Mouse (Mus musculus): ENCODE results near the gene Hbp1. TPM values are rescaled to one million over a fixed set of nuclear protein-coding genes. Genes with fewer than 3 reads are reported as not detected.

The Hbp1 gene
- polyA plus RNA-seq, 1 experiment, result 43.5 TPM

- TF ChIP-seq POLR2A (IDR thresholded peaks at IDR 0.05; ENCODE audit: borderline replicate concordance, insufficient read depth, low read length), result no peak
- TF ChIP-seq CTCF (IDR thresholded peaks at IDR 0.05; ENCODE audit: borderline replicate concordance, insufficient read depth, low read depth, low read length), result no peak
- no peak for DNase-seq
- Histone ChIP-seq H3K27me3 (ENCODE audit: control insufficient read depth, insufficient read depth, low read length) (no peaks in the 10 kb centered on the region; the same call in 1 of the 2 replicates), H3K4me3 (replicated peaks; ENCODE audit: insufficient read depth, low read depth, low read length) (no peak overlapping the region), H3K27ac (ENCODE audit: insufficient read depth, low read length) (no peak overlapping the region), H3K4me1 (ENCODE audit: control insufficient read depth, insufficient read depth, low read length) (no peaks in the 10 kb centered on the region)
- WGBS, result 95% methylated on average over 8 of the region's 8 CpGs
Measured at GRCm38 (mm10) chr12:31971547-31971946, 21.2 kb upstream of the Hbp1 start.

- DNase-seq, result no peak
- 66% methylated on average over 1 of the region's 1 CpGs for WGBS
- H3K27me3 ChIP-seq (ENCODE audit: control insufficient read depth, insufficient read depth, low read length), result no peaks in the 10 kb centered on the region; the same call in 1 of the 2 replicates
- TF ChIP-seq POLR2A (IDR thresholded peaks at IDR 0.05; ENCODE audit: borderline replicate concordance, insufficient read depth, low read length), result no peak
- no peak for TF ChIP-seq CTCF (IDR thresholded peaks at IDR 0.05; ENCODE audit: borderline replicate concordance, insufficient read depth, low read depth, low read length)
- no peak overlapping the region for H3K4me3 ChIP-seq (replicated peaks; ENCODE audit: insufficient read depth, low read depth, low read length)
- H3K4me1 ChIP-seq (ENCODE audit: control insufficient read depth, insufficient read depth, low read length), result no peaks in the 10 kb centered on the region
- H3K27ac ChIP-seq (ENCODE audit: insufficient read depth, low read length), result no peak overlapping the region
Measured at GRCm38 (mm10) chr12:31969111-31969510, 18.8 kb upstream of the Hbp1 start.

GRCm38 (mm10) chr12:31967536-31967935, 17.2 kb upstream of the Hbp1 start:
- peak in 1 of 2 experiments; percentile 37 for DNase-seq
- TF ChIP-seq CTCF (IDR thresholded peaks at IDR 0.05; ENCODE audit: borderline replicate concordance, insufficient read depth, low read depth, low read length) (no peak), POLR2A (IDR thresholded peaks at IDR 0.05; ENCODE audit: borderline replicate concordance, insufficient read depth, low read length) (no peak)
- Histone ChIP-seq H3K4me1 (ENCODE audit: control insufficient read depth, insufficient read depth, low read length) (no peaks in the 10 kb centered on the region), H3K4me3 (replicated peaks; ENCODE audit: insufficient read depth, low read depth, low read length) (no peak overlapping the region), H3K27ac (ENCODE audit: insufficient read depth, low read length) (no peak overlapping the region), H3K27me3 (ENCODE audit: control insufficient read depth, insufficient read depth, low read length) (no peaks in the 10 kb centered on the region)
- 7% methylated on average over 2 of the region's 2 CpGs for WGBS

GRCm38 (mm10) chr12:31966405-31966804, 16.1 kb upstream of the Hbp1 start:
- no peak overlapping the region for H3K4me3 ChIP-seq (replicated peaks; ENCODE audit: insufficient read depth, low read depth, low read length)
- 94% methylated on average over 4 of the region's 4 CpGs for WGBS
- no peak overlapping the region for H3K27ac ChIP-seq (ENCODE audit: insufficient read depth, low read length)
- DNase-seq, result no peak
- H3K4me1 ChIP-seq (ENCODE audit: control insufficient read depth, insufficient read depth, low read length), result no peaks in the 10 kb centered on the region
- H3K27me3 ChIP-seq (ENCODE audit: control insufficient read depth, insufficient read depth, low read length), result no peaks in the 10 kb centered on the region
- no peak for TF ChIP-seq CTCF (IDR thresholded peaks at IDR 0.05; ENCODE audit: borderline replicate concordance, insufficient read depth, low read depth, low read length)
- TF ChIP-seq POLR2A (IDR thresholded peaks at IDR 0.05; ENCODE audit: borderline replicate concordance, insufficient read depth, low read length), result no peak

GRCm38 (mm10) chr12:31965517-31966212, 15.3 kb upstream of the Hbp1 start:
- WGBS, result 94% methylated on average over 12 of the region's 12 CpGs
- TF ChIP-seq CTCF (IDR thresholded peaks at IDR 0.05; ENCODE audit: borderline replicate concordance, insufficient read depth, low read depth, low read length), result no peak
- no peak for TF ChIP-seq POLR2A (IDR thresholded peaks at IDR 0.05; ENCODE audit: borderline replicate concordance, insufficient read depth, low read length)
- no peak overlapping the region for H3K4me3 ChIP-seq (replicated peaks; ENCODE audit: insufficient read depth, low read depth, low read length)
- H3K27me3 ChIP-seq (ENCODE audit: control insufficient read depth, insufficient read depth, low read length), result no peaks in the 10 kb centered on the region
- H3K27ac ChIP-seq (ENCODE audit: insufficient read depth, low read length), result no peak overlapping the region
- DNase-seq, result no peak
- no peaks in the 10 kb centered on the region for H3K4me1 ChIP-seq (ENCODE audit: control insufficient read depth, insufficient read depth, low read length)

GRCm38 (mm10) chr12:31964074-31964473, 13.7 kb upstream of the Hbp1 start:
- H3K4me1 ChIP-seq (ENCODE audit: control insufficient read depth, insufficient read depth, low read length), result no peaks in the 10 kb centered on the region
- TF ChIP-seq CTCF (IDR thresholded peaks at IDR 0.05; ENCODE audit: borderline replicate concordance, insufficient read depth, low read depth, low read length) (no peak), POLR2A (IDR thresholded peaks at IDR 0.05; ENCODE audit: borderline replicate concordance, insufficient read depth, low read length) (no peak)
- H3K27me3 ChIP-seq (ENCODE audit: control insufficient read depth, insufficient read depth, low read length), result no peaks in the 10 kb centered on the region
- DNase-seq, result no peak
- no peak overlapping the region for H3K27ac ChIP-seq (ENCODE audit: insufficient read depth, low read length)
- H3K4me3 ChIP-seq (replicated peaks; ENCODE audit: insufficient read depth, low read depth, low read length), result no peak overlapping the region
- WGBS, result 88% methylated on average over 6 of the region's 6 CpGs

- no peak for TF ChIP-seq CTCF (IDR thresholded peaks at IDR 0.05; ENCODE audit: borderline replicate concordance, insufficient read depth, low read depth, low read length)
- no peak for TF ChIP-seq POLR2A (IDR thresholded peaks at IDR 0.05; ENCODE audit: borderline replicate concordance, insufficient read depth, low read length)
- no peak overlapping the region for H3K27ac ChIP-seq (ENCODE audit: insufficient read depth, low read length)
- no peaks in the 10 kb centered on the region for H3K27me3 ChIP-seq (ENCODE audit: control insufficient read depth, insufficient read depth, low read length)
- no peaks in the 10 kb centered on the region for H3K4me1 ChIP-seq (ENCODE audit: control insufficient read depth, insufficient read depth, low read length)
- H3K4me3 ChIP-seq (replicated peaks; ENCODE audit: insufficient read depth, low read depth, low read length), result no peak overlapping the region
- no peak for DNase-seq
- 92% methylated on average over 4 of the region's 4 CpGs for WGBS
Measured at GRCm38 (mm10) chr12:31955843-31956242, 5.5 kb upstream of the Hbp1 start.

- Histone ChIP-seq H3K27me3 (ENCODE audit: control insufficient read depth, insufficient read depth, low read length) (no peaks in the 10 kb centered on the region), H3K4me3 (replicated peaks; ENCODE audit: insufficient read depth, low read depth, low read length) (peak overlapping the region; percentile 90), H3K4me1 (ENCODE audit: control insufficient read depth, insufficient read depth, low read length) (no peaks in the 10 kb centered on the region; the same call in 1 of the 2 replicates), H3K27ac (ENCODE audit: insufficient read depth, low read length) (peak overlapping the region; percentile 74)
- DNase-seq, result no peak
- WGBS, result 4% methylated on average over 9 of the region's 9 CpGs
- TF ChIP-seq CTCF (IDR thresholded peaks at IDR 0.05; ENCODE audit: borderline replicate concordance, insufficient read depth, low read depth, low read length), result no peak
- peak; percentile 26; the same call in 1 of the 2 replicates for TF ChIP-seq POLR2A (IDR thresholded peaks at IDR 0.05; ENCODE audit: borderline replicate concordance, insufficient read depth, low read length)
Measured at GRCm38 (mm10) chr12:31950659-31951031, 310 bp upstream of the Hbp1 start.
